10 mouse cellular contexts compared by ENCODE assay signal in genomic region chr16:57858765-57859201, GRCm38 (mm10).
DNase-seq lines count a peak whose midpoint lies in the region; ATAC-seq and TF ChIP-seq lines count a peak whose summit lies in the region.
"Had no signal": no experiment of that assay in that cellular context is flagged by ENCODE, and none has a peak within 500 bp of the region (broad histone marks: within the 10 kb centered on the region; RNA-seq: fewer than 3 reads in every experiment).

No protein-coding gene starts in this region.

- in situ Hi-C loops in Patski (cut with MboI; ENCODE audit: low pct_unique_long_range_greater_than_20kb), result no loop called here

- H3K9ac ChIP-seq in embryonic facial prominence, embryonic 11.5 days (replicated peaks; ENCODE audit: low read length), result peak overlapping the region; percentile 6; the same call in 1 of the 2 replicates
- H3K9ac ChIP-seq in midbrain, embryonic 11.5 days (ENCODE audit: low read length), result no peak overlapping the region
- H3K9ac ChIP-seq in kidney, embryonic 14.5 days (ENCODE audit: low read depth, low read length), result no peak overlapping the region
- H3K9ac ChIP-seq: lung, embryonic 14.5 days had no signal

- DNase-seq in embryonic facial prominence, embryonic 11.5 days (ENCODE audit: low spot score), result no peak
- DNase-seq in embryonic facial prominence, embryonic 10.5 days (ENCODE audit: low spot score), result no peak
- DNase-seq in Patski (ENCODE audit: low read depth, low spot score), result peak; percentile 15
- no peak for DNase-seq in midbrain, embryonic 11.5 days (ENCODE audit: low spot score, missing footprints)
- no peak for DNase-seq in spleen, adult 18-20 months
- no peak for DNase-seq in adrenal gland, adult 18-20 months (ENCODE audit: low spot score in 2 of 2)

- no peak overlapping the region for H3K4me2 ChIP-seq in embryonic facial prominence, embryonic 11.5 days (ENCODE audit: low read depth, low read length)
- peak overlapping the region; percentile 7; the same call in 1 of the 2 replicates for H3K4me2 ChIP-seq in midbrain, embryonic 11.5 days
- H3K4me2 ChIP-seq in kidney, embryonic 14.5 days (replicated peaks; ENCODE audit: low read depth, low read length), result no peak overlapping the region
- H3K4me2 ChIP-seq: lung, embryonic 14.5 days had no signal

- H3K36me3 ChIP-seq in embryonic facial prominence, embryonic 11.5 days (replicated peaks; ENCODE audit: control insufficient read depth, insufficient read depth, low read depth, low read length), result no peaks in the 10 kb centered on the region
- H3K36me3 ChIP-seq in embryonic facial prominence, embryonic 10.5 days (replicated peaks), result no peaks in the 10 kb centered on the region
- H3K36me3 ChIP-seq in midbrain, embryonic 11.5 days (ENCODE audit: control insufficient read depth, insufficient read depth, low read length), result no peaks in the 10 kb centered on the region
- H3K36me3 ChIP-seq in kidney, embryonic 14.5 days (ENCODE audit: control insufficient read depth, insufficient read depth, low read length), result no peaks in the 10 kb centered on the region

- CTCF ChIA-PET in Patski (lab: Charles Lee), result interaction anchor here (1.2 kb wide), 1 partner anchor 414 kb away, joined by 3 read pairs; no protein-coding TSS in a partner anchor

- no peaks in the 10 kb centered on the region for H3K4me1 ChIP-seq in embryonic facial prominence, embryonic 11.5 days (ENCODE audit: control insufficient read depth, insufficient read depth, low read length)
- H3K4me1 ChIP-seq in embryonic facial prominence, embryonic 10.5 days, result peaks cover 13% of the 10 kb centered on the region
- H3K4me1 ChIP-seq in midbrain, embryonic 11.5 days (ENCODE audit: control insufficient read depth, insufficient read depth, low read length), result peaks cover 11% of the 10 kb centered on the region
- H3K4me1 ChIP-seq in kidney, embryonic 14.5 days (ENCODE audit: control insufficient read depth, insufficient read depth, low read length), result no peaks in the 10 kb centered on the region

- H3K4me3 ChIP-seq in embryonic facial prominence, embryonic 11.5 days (ENCODE audit: low read depth, low read length), result no peak overlapping the region
- no peak overlapping the region for H3K4me3 ChIP-seq in embryonic facial prominence, embryonic 10.5 days
- no peak overlapping the region for H3K4me3 ChIP-seq in midbrain, embryonic 11.5 days (ENCODE audit: low read depth, low read length)
- H3K4me3 ChIP-seq in kidney, embryonic 14.5 days (ENCODE audit: low read length), result no peak overlapping the region
- H3K4me3 ChIP-seq: erythroblast, embryonic 14.5 days had no signal

- H3K27me3 ChIP-seq in embryonic facial prominence, embryonic 11.5 days (ENCODE audit: control insufficient read depth, insufficient read depth, low read length), result no peaks in the 10 kb centered on the region
- no peaks in the 10 kb centered on the region for H3K27me3 ChIP-seq in embryonic facial prominence, embryonic 10.5 days (replicated peaks; ENCODE audit: low read depth, poor library complexity, severe bottlenecking)
- no peaks in the 10 kb centered on the region for H3K27me3 ChIP-seq in Patski
- no peaks in the 10 kb centered on the region for H3K27me3 ChIP-seq in midbrain, embryonic 11.5 days (ENCODE audit: control insufficient read depth, insufficient read depth, low read length)
- H3K27me3 ChIP-seq in kidney, embryonic 14.5 days (ENCODE audit: control insufficient read depth, insufficient read depth, low read length), result no peaks in the 10 kb centered on the region

- no peak for ATAC-seq in embryonic facial prominence, embryonic 11.5 days (replicated peaks; ENCODE audit: insufficient number of reproducible peaks, low FRiP score, low TSS enrichment, low read depth)
- ATAC-seq in Patski, result no peak
- peak; percentile 16 to 24; a peak in 1 of 4 replicates for ATAC-seq in hematopoietic stem cell, adult 5-6 weeks (replicated peaks in 1 of 2; ENCODE audit: insufficient read depth in 1 of 2, low FRiP score in 2 of 2, low TSS enrichment in 1 of 2, low read depth in 1 of 2, poor library complexity in 2 of 2, severe bottlenecking in 2 of 2)
- peak; percentile 78 for ATAC-seq in midbrain, embryonic 11.5 days (ENCODE audit: low FRiP score)
- no peak for ATAC-seq in kidney, embryonic 14.5 days (ENCODE audit: low FRiP score, low TSS enrichment)

- POLR2A ChIA-PET in Patski (lab: Charles Lee), result no interaction called here

- no peak overlapping the region for H3K27ac ChIP-seq in embryonic facial prominence, embryonic 11.5 days (replicated peaks; ENCODE audit: low read depth, low read length)
- H3K27ac ChIP-seq in embryonic facial prominence, embryonic 10.5 days (replicated peaks), result no peak overlapping the region
- H3K27ac ChIP-seq in midbrain, embryonic 11.5 days (ENCODE audit: low read depth, low read length), result no peak overlapping the region
- H3K27ac ChIP-seq in kidney, embryonic 14.5 days (ENCODE audit: low read depth, low read length), result no peak overlapping the region

- no peak for TF ChIP-seq CTCF in Patski (IDR thresholded peaks at IDR 0.05)

- 15% methylated on average over 7 of the region's 7 CpGs for WGBS in embryonic facial prominence, embryonic 11.5 days
- 25% methylated on average over 7 of the region's 7 CpGs for WGBS in embryonic facial prominence, embryonic 10.5 days
- 9% methylated on average over 7 of the region's 7 CpGs for WGBS in midbrain, embryonic 11.5 days
- 46% methylated on average over 7 of the region's 7 CpGs for WGBS in kidney, embryonic 14.5 days

- H3K9me3 ChIP-seq in embryonic facial prominence, embryonic 11.5 days (replicated peaks; ENCODE audit: control insufficient read depth, low read length), result no peaks in the 10 kb centered on the region
- no peaks in the 10 kb centered on the region for H3K9me3 ChIP-seq in embryonic facial prominence, embryonic 10.5 days
- no peaks in the 10 kb centered on the region for H3K9me3 ChIP-seq in midbrain, embryonic 11.5 days (ENCODE audit: control insufficient read depth, low read length)
- no peaks in the 10 kb centered on the region for H3K9me3 ChIP-seq in kidney, embryonic 14.5 days (ENCODE audit: control insufficient read depth, low read length)

Comparison
In these comparisons a context has a peak if more than half of its experiments do, and no peak if none do; other contexts are left out.
1. ATAC-seq: peak in hematopoietic stem cell, adult 5-6 weeks (2 of 2) and midbrain, embryonic 11.5 days (single experiment); none in embryonic facial prominence, embryonic 11.5 days (single experiment), Patski (single experiment) and kidney, embryonic 14.5 days (single experiment).